Mouse (Mus musculus) ovary, adult 18-20 months (tissue): ENCODE measurements around the gene Extl1.

Source experiments
- DNase-seq: peaks from one replicate; pipeline ENCODE4 v3.0.0; 2022; ENCODE audit warnings: low spot score, mixed read lengths

Gene Extl1

GRCm38 (mm10) chr4:134312341-134312740 is 71.3 kb downstream of the Extl1 start:
- DNase-seq, result no peak

GRCm38 (mm10) chr4:134311784-134312183 is 71.9 kb downstream of the Extl1 start:
- no peak for DNase-seq

- no peak for DNase-seq
Observed at GRCm38 (mm10) chr4:134310656-134311055, 73.0 kb downstream of the Extl1 start.

GRCm38 (mm10) chr4:134310106-134310505 is 73.5 kb downstream of the Extl1 start:
- DNase-seq, result no peak

GRCm38 (mm10) chr4:134307367-134308072 is 76.1 kb downstream of the Extl1 start:
- peak; percentile 52 for DNase-seq

- DNase-seq, result no peak
Observed at GRCm38 (mm10) chr4:134306963-134307362, 76.7 kb downstream of the Extl1 start.
